Mouse (Mus musculus) stomach, postnatal 0 days (tissue): ENCODE data around the gene Baz1a. TPM values are rescaled to one million over a fixed set of nuclear protein-coding genes. Genes with fewer than 3 reads are reported as not detected.

ENCODE experiments used
- ATAC-seq: fragments of 200-750 bp; cut with Nextera tagmentation; 2 replicates; pipeline ENCODE4 v1.8.0; 2017; ENCODE audit not compliant: low FRiP score, low TSS enrichment
- DNase-seq: peaks from one replicate; pipeline ENCODE4 v3.0.0-alpha.2; 2016; ENCODE audit warnings: low spot score
- H3K27ac ChIP-seq: fragments of 300-500 bp; sonication (generic); replicated peaks from 2 replicates; pipeline ENCODE4 v1.5.1; 2014; ENCODE audit warnings: mild to moderate bottlenecking, control low read depth
- H3K27me3 ChIP-seq: fragments of 300-500 bp; sonication (generic); 2 replicates; pipeline ENCODE4 v1.6.1; 2014; ENCODE audit warnings: low read length; ENCODE audit not compliant: control insufficient read depth, insufficient read depth
- H3K36me3 ChIP-seq: fragments of 300-500 bp; sonication (generic); 2 replicates; pipeline ENCODE4 v1.6.1; 2014; ENCODE audit warnings: low read length, mixed read lengths; ENCODE audit not compliant: control insufficient read depth, insufficient read depth
- H3K4me1 ChIP-seq: fragments of 300-500 bp; sonication (generic); replicated peaks from 2 replicates; pipeline ENCODE4 v1.6.1; 2014; ENCODE audit warnings: antibody characterized with exemption; ENCODE audit not compliant: control insufficient read depth, insufficient read depth
- H3K4me2 ChIP-seq: fragments of 300-500 bp; sonication (generic); replicated peaks from 2 replicates; pipeline ENCODE4 v1.6.1; 2014; ENCODE audit warnings: low read depth, mild to moderate bottlenecking, control low read depth, moderate library complexity
- H3K4me3 ChIP-seq: fragments of 300-500 bp; sonication (generic); 2 replicates; pipeline ENCODE4 v1.5.1; 2014; ENCODE audit warnings: low read depth, low read length, control low read depth
- H3K9ac ChIP-seq: fragments of 300-500 bp; sonication (generic); 2 replicates; pipeline ENCODE4 v1.6.1; 2014; ENCODE audit warnings: mild to moderate bottlenecking, low read length, control low read depth, mixed read lengths
- H3K9me3 ChIP-seq: fragments of 300-500 bp; sonication (generic); 2 replicates; pipeline ENCODE4 v1.6.1; 2016; ENCODE audit warnings: low read length; ENCODE audit not compliant: control insufficient read depth
- CTCF ChIP-seq: IDR thresholded peaks from 2 replicates; pipeline ENCODE4 v1.5.1; 2016; ENCODE audit warnings: antibody characterized with exemption, low read depth, mild to moderate bottlenecking, moderate library complexity
- EP300 ChIP-seq: optimal IDR thresholded peaks from 2 replicates; pipeline ENCODE3; 2016; ENCODE audit warnings: antibody characterized with exemption
- WGBS: fragments of 180-500 bp; shearing (Covaris S2); extraction: QIAGEN DNeasy Blood & Tissue Kit; methylation state at CpG from one replicate; pipeline ENCODE4 v1.1.7; 2014; 5-methylcytosine and 5-hydroxymethylcytosine counted together
- polyA plus RNA-seq: library from polyadenylated mRNA; unstranded; fragments of >200 nt; fragmentation: Nextera tagmentation; extraction: Ambion mirVana; gene quantifications from 2 replicates; pipeline ENCODE4 v1.2.1, GENCODE M21; 2015

Baz1a gene
- polyA plus RNA-seq, 1 experiment from 2014 or later, result 14.0 TPM

DNA sequence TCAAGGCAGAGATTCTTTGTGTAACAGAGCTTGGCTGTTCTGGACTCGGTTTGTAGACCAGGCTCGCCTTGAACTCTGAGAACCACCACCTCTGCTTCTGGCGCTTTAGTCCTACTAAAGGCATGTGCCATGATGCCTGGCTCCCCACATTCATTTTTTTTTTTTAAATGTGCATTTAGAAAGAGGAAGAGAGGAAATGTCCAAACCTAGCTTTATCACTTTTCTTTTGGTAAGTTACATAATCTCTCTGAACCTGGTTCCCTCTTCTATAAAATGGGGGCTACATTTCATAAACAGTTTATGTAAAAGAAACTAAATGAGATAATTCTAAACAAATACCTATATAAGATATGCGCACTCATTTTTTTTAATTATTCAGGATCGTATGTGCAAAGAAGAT is 33.2 kb downstream of the Baz1a start:
- Histone ChIP-seq H3K27me3 (no peaks in the 10 kb centered on the region), H3K4me3 (no peak overlapping the region), H3K4me2 (no peak overlapping the region), H3K9me3 (no peaks in the 10 kb centered on the region), H3K36me3 (no peaks in the 10 kb centered on the region), H3K4me1 (no peaks in the 10 kb centered on the region; the same call in 1 of the 2 replicates), H3K9ac (no peak overlapping the region), H3K27ac (no peak overlapping the region)
- TF ChIP-seq CTCF, result no peak
- TF ChIP-seq EP300, result no peak
- ATAC-seq, result no peak
- WGBS, result 89% methylated on average over 5 of the region's 5 CpGs
- DNase-seq, result no peak

DNA sequence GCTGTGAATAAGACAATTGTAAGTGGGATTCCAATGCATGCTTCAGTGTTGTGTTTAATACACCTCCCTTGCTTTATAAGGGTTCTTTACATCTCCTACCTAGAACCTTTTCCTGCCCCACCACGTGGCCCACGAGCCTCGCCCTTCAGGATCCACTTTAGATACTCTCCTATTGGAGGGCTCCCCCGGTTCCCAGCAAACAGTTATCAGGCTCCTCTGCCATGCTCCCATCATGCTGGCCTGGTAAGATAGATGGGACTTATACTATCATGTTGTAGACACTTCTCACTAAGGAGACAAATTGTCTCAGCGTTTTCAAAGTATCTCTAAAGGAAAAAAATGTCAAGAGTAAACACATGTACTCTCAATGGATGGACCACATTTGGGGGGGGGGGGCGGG is 33.6 kb downstream of the Baz1a start:
- Histone ChIP-seq H3K4me3 (no peak overlapping the region), H3K27me3 (no peaks in the 10 kb centered on the region)

DNA sequence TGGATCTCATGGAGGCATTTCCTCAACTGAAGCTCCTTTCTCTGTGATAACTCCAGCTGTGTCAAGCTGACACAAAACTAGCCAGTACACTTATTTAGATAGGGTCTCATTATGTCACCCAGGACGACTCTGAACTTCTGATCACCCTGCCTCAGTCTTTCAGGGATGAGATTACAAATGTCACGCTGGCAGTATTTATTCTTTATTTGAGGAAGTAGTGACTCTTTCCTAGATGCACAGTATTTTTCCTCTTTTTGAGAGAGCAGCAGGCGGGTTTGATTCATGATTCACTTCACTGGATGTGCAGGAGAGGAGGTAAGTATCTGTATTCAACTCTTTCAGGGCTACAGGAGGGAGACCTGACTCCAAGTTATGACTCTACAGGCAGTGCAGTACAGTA is 45.1 kb downstream of the Baz1a start:
- Histone ChIP-seq H3K4me2 (no peak overlapping the region), H3K4me1 (no peaks in the 10 kb centered on the region), H3K4me3 (no peak overlapping the region), H3K27ac (no peak overlapping the region), H3K9me3 (no peaks in the 10 kb centered on the region), H3K27me3 (no peaks in the 10 kb centered on the region), H3K36me3 (peaks cover 10% of the 10 kb centered on the region; the same call in 1 of the 2 replicates), H3K9ac (no peak overlapping the region)
- WGBS, result 64% methylated on average over 3 of the region's 3 CpGs
- no peak for ATAC-seq
- DNase-seq, result no peak
- TF ChIP-seq CTCF, result no peak
- no peak for TF ChIP-seq EP300

More for the DNA sequence above, 33.6 kb downstream of the Baz1a start:
- Histone ChIP-seq H3K9ac (no peak overlapping the region), H3K27ac (no peak overlapping the region), H3K36me3 (no peaks in the 10 kb centered on the region), H3K9me3 (no peaks in the 10 kb centered on the region), H3K4me1 (no peaks in the 10 kb centered on the region; the same call in 1 of the 2 replicates), H3K4me2 (no peak overlapping the region)
- DNase-seq, result no peak
- ATAC-seq, result no peak
- no peak for TF ChIP-seq EP300
- no peak for TF ChIP-seq CTCF
- WGBS, result 60% methylated on average over 6 of the region's 6 CpGs

DNA sequence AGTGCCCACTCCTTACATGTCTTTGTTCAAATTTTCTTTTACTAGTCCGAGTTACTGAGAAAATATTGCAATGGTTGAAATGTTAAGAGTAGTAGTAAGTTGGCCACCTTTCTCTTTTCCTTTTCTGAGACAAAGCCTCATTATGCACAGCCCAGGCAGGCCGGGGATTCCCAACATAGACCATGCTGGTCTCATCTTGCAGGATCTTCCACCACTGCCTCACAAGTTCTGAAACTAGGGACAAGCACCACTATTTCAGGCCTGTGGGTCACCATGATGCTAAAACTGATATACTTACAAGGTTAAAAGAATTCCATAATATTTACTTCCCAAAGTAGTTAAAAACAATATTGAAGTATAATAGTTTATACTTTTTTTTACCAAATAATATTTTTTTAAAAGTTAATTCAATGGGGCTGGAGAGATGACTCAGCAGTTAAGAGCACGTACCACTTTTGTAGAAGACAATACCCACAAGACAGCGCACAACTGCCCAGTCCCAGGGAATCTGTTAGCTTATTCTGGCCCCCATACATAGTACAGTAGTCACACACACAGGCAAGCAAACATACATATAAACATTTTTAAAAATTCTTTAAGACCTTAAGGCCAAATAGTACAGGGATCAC is 48.5 kb downstream of the Baz1a start:
- Histone ChIP-seq H3K27ac (no peak overlapping the region), H3K9ac (no peak overlapping the region), H3K4me2 (no peak overlapping the region), H3K27me3 (no peaks in the 10 kb centered on the region), H3K4me1 (no peaks in the 10 kb centered on the region), H3K9me3 (no peaks in the 10 kb centered on the region), H3K4me3 (no peak overlapping the region), H3K36me3 (peaks cover 3% of the 10 kb centered on the region; the same call in 1 of the 2 replicates)
- no peak for DNase-seq
- WGBS, result 94% methylated on average over 4 of the region's 4 CpGs
- ATAC-seq, result no peak
- no peak for TF ChIP-seq CTCF
- TF ChIP-seq EP300, result no peak

DNA sequence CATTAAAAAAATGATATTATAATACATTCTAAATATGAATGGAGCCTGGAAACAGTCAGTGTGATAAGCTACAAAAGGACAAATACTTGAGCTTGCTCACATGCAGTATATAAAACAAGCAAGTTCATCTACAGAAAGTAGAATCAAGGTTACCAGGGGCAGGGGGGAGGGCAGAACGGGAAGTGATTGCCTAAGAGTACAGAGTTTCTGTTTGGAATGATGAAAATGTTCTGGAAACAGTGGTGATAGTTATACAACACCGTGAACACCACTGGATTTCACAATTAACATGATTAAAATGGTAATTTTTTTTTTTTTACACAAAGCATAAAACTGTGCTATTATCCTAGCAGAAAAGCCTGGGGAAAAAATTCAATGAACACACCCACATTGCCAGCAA is 54.6 kb downstream of the Baz1a start:
- Histone ChIP-seq H3K4me3 (no peak overlapping the region), H3K4me1 (no peaks in the 10 kb centered on the region), H3K27me3 (no peaks in the 10 kb centered on the region), H3K9me3 (no peaks in the 10 kb centered on the region), H3K36me3 (peaks cover 3% of the 10 kb centered on the region; the same call in 1 of the 2 replicates), H3K9ac (no peak overlapping the region), H3K4me2 (no peak overlapping the region), H3K27ac (no peak overlapping the region)
- no peak for TF ChIP-seq CTCF
- ATAC-seq (no peak), DNase-seq (no peak)
- WGBS, result 34% methylated on average over 2 of the region's 2 CpGs

DNA sequence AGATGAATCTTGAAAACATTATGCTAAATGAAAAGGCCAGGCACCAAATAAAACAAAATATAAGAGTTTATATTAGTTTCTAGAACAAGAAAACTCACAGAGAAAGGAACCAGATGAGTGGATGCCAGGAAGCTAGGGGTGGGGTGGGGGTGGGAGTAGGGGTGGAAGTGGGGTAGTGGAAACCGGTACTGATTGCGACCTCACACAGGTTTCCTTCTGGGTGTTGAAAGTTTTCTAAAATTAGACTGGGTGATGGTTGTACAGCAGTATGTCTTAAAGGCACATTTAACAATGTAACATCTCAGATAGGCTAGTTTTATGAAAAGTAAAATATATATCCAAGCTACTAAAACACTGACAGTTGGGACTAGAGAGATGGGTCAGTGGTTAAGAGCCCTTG is 57.2 kb downstream of the Baz1a start:
- H3K36me3 ChIP-seq, result no peaks in the 10 kb centered on the region; the same call in 1 of the 2 replicates
- ATAC-seq, result no peak
- H3K4me2 ChIP-seq, result no peak overlapping the region
- no peak overlapping the region for H3K27ac ChIP-seq
- WGBS, result 72% methylated on average over 2 of the region's 2 CpGs
- TF ChIP-seq CTCF (no peak), EP300 (no peak)
- H3K9ac ChIP-seq, result no peak overlapping the region
- H3K9me3 ChIP-seq, result no peaks in the 10 kb centered on the region
- no peaks in the 10 kb centered on the region for H3K27me3 ChIP-seq
- DNase-seq, result no peak
- no peak overlapping the region for H3K4me3 ChIP-seq
- no peaks in the 10 kb centered on the region for H3K4me1 ChIP-seq
